Mouse (Mus musculus) ovary, postnatal 36 days (tissue): ENCODE data around the gene Prlhr.

Experiments used
- DNase-seq: peaks from one replicate; pipeline ENCODE4 v3.0.0; 2022; ENCODE audit warnings: low spot score, mixed read lengths

The Prlhr gene

DNA sequence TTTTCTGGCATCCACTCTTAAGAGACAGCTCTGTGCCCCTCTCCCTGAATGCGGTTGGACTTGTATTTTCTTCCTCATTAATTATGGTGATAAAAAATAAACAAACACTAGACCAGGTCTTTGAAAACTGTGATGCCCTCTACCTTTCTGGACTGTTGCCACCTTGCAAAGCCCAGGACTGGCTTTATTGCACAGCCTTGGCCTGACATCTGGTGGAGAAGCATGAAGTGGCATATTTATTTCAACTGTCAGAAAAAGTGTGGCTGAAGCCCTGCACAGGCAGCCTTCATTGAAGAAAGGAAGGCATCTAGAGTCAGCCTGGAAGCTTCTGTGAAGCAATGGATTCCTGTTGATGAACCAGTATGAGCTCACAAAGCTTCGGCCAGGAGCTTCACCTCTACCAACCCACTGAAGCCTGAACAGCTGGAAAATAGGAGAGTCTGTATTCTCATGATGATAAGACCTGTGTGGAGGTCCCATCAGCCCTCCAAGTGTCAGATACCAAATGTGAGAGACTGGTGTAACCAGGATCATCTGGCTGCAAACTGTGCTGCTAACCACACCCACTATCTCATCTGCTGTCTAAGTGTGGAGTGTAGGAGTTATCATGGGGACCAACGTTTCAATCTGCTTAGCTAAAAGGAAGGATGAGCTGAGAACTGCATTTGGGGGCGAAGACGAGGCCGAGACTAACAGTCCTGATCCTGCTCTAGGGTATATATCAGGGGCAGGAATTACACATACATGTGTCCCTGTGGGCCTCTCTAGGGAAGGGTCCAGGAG lies 35.6 kb downstream of the Prlhr start:
- no peak for DNase-seq

DNA sequence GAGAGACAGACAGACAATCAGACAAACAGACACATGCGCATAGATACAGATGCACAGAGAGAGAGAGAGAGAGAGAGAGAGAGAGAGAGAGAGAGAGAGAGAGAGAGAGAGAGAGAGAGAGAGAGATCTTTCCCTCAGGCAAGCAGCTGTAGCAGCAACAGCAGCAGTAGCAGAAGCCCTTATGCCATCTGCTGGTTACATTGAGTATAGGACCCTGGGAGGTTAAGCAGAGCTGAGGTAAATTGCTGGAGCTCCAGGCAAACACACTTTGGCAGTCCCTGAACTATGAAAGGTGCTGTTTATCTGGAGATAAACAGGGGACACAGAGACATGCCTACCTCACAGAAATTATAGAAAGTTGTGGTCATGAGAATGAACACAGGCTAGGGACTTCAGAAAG lies 50.5 kb downstream of the Prlhr start:
- DNase-seq, result no peak
